Mouse (Mus musculus): ENCODE measurements around the gene Btbd11.

- TF ChIP-seq POLR2A (IDR thresholded peaks at IDR 0.05; ENCODE audit: extremely low read depth, insufficient read depth, low read length), result no peak
- TF ChIP-seq CTCF (IDR thresholded peaks at IDR 0.05; ENCODE audit: extremely low read depth, insufficient read depth, low read length), result no peak
These were observed 204.7 kb downstream of the Btbd11 start for GRCm38 (mm10) chr10:85591296-85591695.

All from cortical plate, adult 2 months (tissue).